Mouse (Mus musculus) MEL (cell line): Measurements from ENCODE around the gene Rpn1. TPM values are rescaled to one million over a fixed set of nuclear protein-coding genes. Genes with fewer than 3 reads are reported as not detected.

Experiments
- DNase-seq: peaks from one replicate; pipeline ENCODE4 v3.0.0; 2011; ENCODE audit warnings: low read depth, low spot score
- H3K27ac ChIP-seq: 2 replicates; pipeline ENCODE4 v1.5.1; 2012; ENCODE audit warnings: low read depth, mild to moderate bottlenecking, control low read depth, low read length, moderate library complexity; ENCODE audit not compliant: control insufficient read depth
- H3K27me3 ChIP-seq, 2 experiments: fragments of 150-350 bp in 1 of 2; sonication (generic) in 1 of 2; 2 replicates each; pipeline ENCODE4 v1.6.1; 2012; ENCODE audit warnings: low read length in 2 of 2, mild to moderate bottlenecking in 2 of 2, improper control_type of control experiment in 1 of 2, moderate library complexity in 1 of 2; ENCODE audit not compliant: insufficient read depth in 2 of 2, control insufficient read depth in 1 of 2
- H3K36me3 ChIP-seq, 2 experiments: 2 replicates each; pipeline ENCODE4 v1.6.1; 2012 to 2014; ENCODE audit warnings: low read length in 2 of 2, improper control_type of control experiment in 1 of 2, inconsistent platforms in 1 of 2, mild to moderate bottlenecking in 1 of 2; ENCODE audit not compliant: insufficient read depth in 2 of 2, control insufficient read depth in 1 of 2
- H3K4me1 ChIP-seq, 2 experiments: fragments of 150-350 bp in 1 of 2; sonication (generic) in 1 of 2; 2 replicates each; pipeline ENCODE4 v1.6.1; 2012; ENCODE audit warnings: low read length in 2 of 2, improper control_type of control experiment in 1 of 2, mild to moderate bottlenecking in 1 of 2; ENCODE audit not compliant: insufficient read depth in 2 of 2, control insufficient read depth in 1 of 2
- H3K4me3 ChIP-seq, 2 experiments: fragments of 150-350 bp in 1 of 2; sonication (generic) in 1 of 2; 2 replicates each; pipeline ENCODE4 v1.5.1; 2012; ENCODE audit warnings: low read depth in 2 of 2, low read length in 2 of 2, mild to moderate bottlenecking in 2 of 2, moderate library complexity in 2 of 2, control low read depth in 1 of 2, improper control_type of control experiment in 1 of 2; ENCODE audit not compliant: control insufficient read depth in 1 of 2, insufficient read depth in 1 of 2
- H3K79me2 ChIP-seq: 2 replicates; pipeline ENCODE4 v1.6.1; 2012; ENCODE audit warnings: mild to moderate bottlenecking, low read length, moderate library complexity; ENCODE audit not compliant: control insufficient read depth, poor library complexity, insufficient read depth
- H3K9ac ChIP-seq: 2 replicates; pipeline ENCODE4 v1.6.1; 2012; ENCODE audit warnings: low read depth, mild to moderate bottlenecking, control low read depth, low read length, moderate library complexity; ENCODE audit not compliant: control insufficient read depth, poor library complexity, severe bottlenecking
- H3K9me3 ChIP-seq: fragments of 150-350 bp; sonication (generic); replicated peaks from 2 replicates; pipeline ENCODE4 v1.6.1; 2012; ENCODE audit warnings: mild to moderate bottlenecking, low read length, improper control_type of control experiment, moderate library complexity; ENCODE audit not compliant: insufficient read depth
- GABPA ChIP-seq: IDR thresholded peaks from 2 replicates; pipeline ENCODE4 v1.6.1; 2012; ENCODE audit warnings: low read depth, mild to moderate bottlenecking, inconsistent platforms, low read length, improper control_type of control experiment, moderate library complexity
- KAT2A ChIP-seq: conservative IDR thresholded peaks from 2 replicates; pipeline ENCODE4 v1.6.1; 2012; ENCODE audit warnings: low read depth, low read length, improper control_type of control experiment, inconsistent platforms
- NELFE ChIP-seq: IDR thresholded peaks from 2 replicates; pipeline ENCODE4 v1.6.1; 2011; ENCODE audit warnings: low read depth, low read length, improper control_type of control experiment
- USF2 ChIP-seq, 2 experiments: IDR thresholded peaks; 2 replicates each; pipeline ENCODE4 v1.6.1; 2011 to 2012; ENCODE audit warnings: improper control_type of control experiment in 2 of 2, low read length in 2 of 2, borderline replicate concordance in 1 of 2, inconsistent platforms in 1 of 2, low read depth in 1 of 2, mild to moderate bottlenecking in 1 of 2; ENCODE audit not compliant: insufficient read depth in 1 of 2
- polyA plus RNA-seq, 2 experiments: library from polyadenylated mRNA; stranded (reverse) in 1 of 2; unstranded in 1 of 2; fragments of >175 nt in 1 of 2; fragments of >200 nt in 1 of 2; gene quantifications; 2 replicates each; pipeline versions ENCODE4 v1.2.1 to v1.2.4; 2012; ENCODE audit warnings: low replicate concordance in 2 of 2, low read depth in 1 of 2; ENCODE audit not compliant: insufficient read length in 2 of 2, insufficient read depth in 1 of 2, missing spikeins in 1 of 2
- total RNA-seq: library from RNA; depleted of rRNA; stranded (reverse); fragments of 300-350 nt; gene quantifications from 2 replicates; pipeline ENCODE4 v1.2.3, GENCODE M21; 2012; rRNA removed

The Rpn1 gene
- total and polyA plus RNA-seq, 3 experiments = 289 to 412 (median 361) TPM

GRCm38 (mm10) chr6:88152979-88153378 lies 68.7 kb downstream of the Rpn1 start:
- no peaks in the 10 kb centered on the region for H3K4me1 ChIP-seq
- H3K9me3 ChIP-seq = no peaks in the 10 kb centered on the region
- H3K4me3 ChIP-seq = no peak overlapping the region
- no peak for TF ChIP-seq USF2 (IDR thresholded peaks at IDR 0.05; ENCODE audit: borderline replicate concordance in 1 of 2, insufficient read depth in 1 of 2, low read depth in 1 of 2, low read length in 2 of 2)
- no peak for TF ChIP-seq GABPA
- no peak for TF ChIP-seq KAT2A
- TF ChIP-seq NELFE = no peak
- TF ChIP-seq, all 39 proteins: peak for 0
- no peaks in the 10 kb centered on the region for H3K27me3 ChIP-seq
- no peaks in the 10 kb centered on the region for H3K79me2 ChIP-seq
- DNase-seq = no peak
- no peaks in the 10 kb centered on the region for H3K36me3 ChIP-seq
- H3K9ac ChIP-seq = no peak overlapping the region
- H3K27ac ChIP-seq = no peak overlapping the region

Other genes with a start within 250 kb of the Rpn1 start
- 9.6 and 9.9 TPM in 2 replicates for gene Gm45140, start 248.7 kb upstream of the Rpn1 start, total RNA-seq
- gene Gm45140, start 248.7 kb upstream of the Rpn1 start, polyA plus RNA-seq = 10 to 100 TPM in 1 of 2 experiments, not detected in 1; 26.2 TPM
- 60.5 and 64.5 TPM in 2 replicates for gene Isy1, start 245.7 kb upstream of the Rpn1 start, total RNA-seq
- 100 to 1,000 TPM in 1 of 2 experiments, not detected in 1; 115 TPM for gene Isy1, start 245.7 kb upstream of the Rpn1 start, polyA plus RNA-seq
- 726 and 879 TPM in 2 replicates for gene Cnbp, start 233.4 kb upstream of the Rpn1 start, total RNA-seq
- gene Cnbp, start 233.4 kb upstream of the Rpn1 start, polyA plus RNA-seq = 100 to 1,000 TPM; 201 to 652 TPM
- gene Copg1, start 196.7 kb upstream of the Rpn1 start, total RNA-seq = 83.1 and 85.0 TPM in 2 replicates
- 100 to 1,000 TPM; 117 to 681 TPM for gene Copg1, start 196.7 kb upstream of the Rpn1 start, polyA plus RNA-seq
- gene Hmces, start 170.5 kb upstream of the Rpn1 start, total RNA-seq = 26.3 and 26.8 TPM in 2 replicates
- 10 to 100 TPM in 1 of 2 experiments, not detected in 1; 23.6 TPM for gene Hmces, start 170.5 kb upstream of the Rpn1 start, polyA plus RNA-seq
- gene H1fx, start 102.8 kb upstream of the Rpn1 start, total RNA-seq = not detected in 2 replicates
- gene H1fx, start 102.8 kb upstream of the Rpn1 start, polyA plus RNA-seq = not detected
- gene Rab7, start 39.2 kb upstream of the Rpn1 start, total RNA-seq = 47.6 and 49.6 TPM in 2 replicates
- gene Rab7, start 39.2 kb upstream of the Rpn1 start, polyA plus RNA-seq = 100 to 1,000 TPM; 234 to 362 TPM
- 3.7 and 7.7 TPM in 2 replicates for gene Gata2, start 109.4 kb downstream of the Rpn1 start, total RNA-seq
- 10 to 100 TPM in 1 of 2 experiments, not detected in 1; 12.4 TPM for gene Gata2, start 109.4 kb downstream of the Rpn1 start, polyA plus RNA-seq
- not detected in 2 replicates for gene Dnajb8, start 137.8 kb downstream of the Rpn1 start, total RNA-seq
- not detected for gene Dnajb8, start 137.8 kb downstream of the Rpn1 start, polyA plus RNA-seq